Mouse (Mus musculus) heart, postnatal 0 days (tissue): ENCODE measurements around the gene Fam118a. TPM values are rescaled to one million over a fixed set of nuclear protein-coding genes. Genes with fewer than 3 reads are reported as not detected.

Experiments
- ATAC-seq: fragments of 200-750 bp; cut with Nextera tagmentation; 2 replicates; pipeline ENCODE4 v1.8.0; 2017; ENCODE audit warnings: low read depth, moderate number of reproducible peaks, moderate library complexity; ENCODE audit not compliant: insufficient read depth
- DNase-seq: peaks from one replicate; pipeline ENCODE4 v3.0.0-alpha.2; 2016; ENCODE audit warnings: low spot score
- H3K27ac ChIP-seq: fragments of 300-500 bp; sonication (generic); 2 replicates; pipeline ENCODE4 v1.5.1; 2014; ENCODE audit warnings: low read depth, mild to moderate bottlenecking
- H3K27me3 ChIP-seq: fragments of 300-500 bp; sonication (generic); 2 replicates; pipeline ENCODE4 v1.6.1; 2014; ENCODE audit warnings: low read length, mixed read lengths; ENCODE audit not compliant: control insufficient read depth, insufficient read depth
- H3K36me3 ChIP-seq: fragments of 300-500 bp; sonication (generic); replicated peaks from 2 replicates; pipeline ENCODE4 v1.6.1; 2014; ENCODE audit warnings: low read length, mixed read lengths; ENCODE audit not compliant: control insufficient read depth, insufficient read depth
- H3K4me1 ChIP-seq: fragments of 300-500 bp; sonication (generic); 2 replicates; pipeline ENCODE4 v1.6.1; 2014; ENCODE audit warnings: antibody characterized with exemption; ENCODE audit not compliant: control insufficient read depth, insufficient read depth
- H3K4me2 ChIP-seq: fragments of 300-500 bp; sonication (generic); 2 replicates; pipeline ENCODE4 v1.6.1; 2014; ENCODE audit warnings: low read depth, mild to moderate bottlenecking, low read length, moderate library complexity
- H3K4me3 ChIP-seq: fragments of 300-500 bp; sonication (generic); 2 replicates; pipeline ENCODE4 v1.5.1; 2014; ENCODE audit warnings: low read depth, low read length
- H3K9ac ChIP-seq: fragments of 300-500 bp; sonication (generic); replicated peaks from 2 replicates; pipeline ENCODE4 v1.6.1; 2014; ENCODE audit warnings: low read depth, low read length, mixed read lengths
- H3K9me3 ChIP-seq: fragments of 300-500 bp; sonication (generic); replicated peaks from 2 replicates; pipeline ENCODE4 v1.6.1; 2016; ENCODE audit warnings: low read length; ENCODE audit not compliant: control insufficient read depth
- CTCF ChIP-seq: IDR thresholded peaks from 2 replicates; pipeline ENCODE4 v1.5.1; 2016; ENCODE audit warnings: antibody characterized with exemption, control low read depth, low read depth
- EP300 ChIP-seq: IDR thresholded peaks from 2 replicates; pipeline ENCODE4 v1.6.1; 2016; ENCODE audit warnings: antibody characterized with exemption, low read depth
- WGBS: fragments of 180-500 bp; shearing (Covaris S2); extraction: QIAGEN DNeasy Blood & Tissue Kit; methylation state at CpG from one replicate; pipeline ENCODE4 v1.1.7; 2014; 5-methylcytosine and 5-hydroxymethylcytosine counted together
- polyA plus RNA-seq: library from polyadenylated mRNA; unstranded; fragments of >200 nt; fragmentation: Nextera tagmentation; extraction: Ambion mirVana; gene quantifications from 2 replicates; pipeline ENCODE4 v1.2.1, GENCODE M21; 2015
- total RNA-seq: library from RNA; depleted of rRNA; stranded (reverse); fragments of >200 nt; gene quantifications from 2 replicates; pipeline ENCODE4 v1.2.3, GENCODE M21; 2014; ENCODE audit warnings: low replicate concordance; rRNA removed

The Fam118a gene
- total and polyA plus RNA-seq, 2 experiments from 2014 or later, result 11.1 to 11.5 TPM

DNA sequence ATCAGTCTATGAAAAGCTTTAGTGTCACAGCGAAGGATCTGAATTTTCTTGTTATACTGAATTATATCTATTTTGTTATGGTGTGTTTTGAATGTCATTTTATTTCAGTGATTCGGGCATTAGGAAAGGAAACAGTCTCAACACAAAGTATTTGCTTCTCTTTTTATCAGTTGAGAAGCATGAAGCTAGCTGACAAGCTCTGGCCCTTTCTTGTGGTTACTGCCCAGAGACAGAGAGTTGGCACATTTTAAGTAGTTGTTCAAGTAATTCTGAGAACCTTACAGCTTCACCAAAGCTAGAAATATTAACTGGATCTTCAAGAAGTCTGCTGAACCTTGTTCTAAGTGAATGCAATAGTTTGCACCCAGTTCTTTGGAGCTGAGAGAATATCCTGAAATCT lies 34.7 kb downstream of the Fam118a start:
- DNase-seq (no peak), ATAC-seq (no peak)
- Histone ChIP-seq H3K27ac (no peak overlapping the region), H3K4me3 (no peak overlapping the region), H3K27me3 (no peaks in the 10 kb centered on the region), H3K9ac (no peak overlapping the region), H3K36me3 (peaks cover 39% of the 10 kb centered on the region), H3K9me3 (no peaks in the 10 kb centered on the region), H3K4me2 (no peak overlapping the region), H3K4me1 (no peaks in the 10 kb centered on the region)
- TF ChIP-seq CTCF, result no peak
- TF ChIP-seq EP300, result no peak
- 87% methylated on average over 2 of the region's 2 CpGs for WGBS

DNA sequence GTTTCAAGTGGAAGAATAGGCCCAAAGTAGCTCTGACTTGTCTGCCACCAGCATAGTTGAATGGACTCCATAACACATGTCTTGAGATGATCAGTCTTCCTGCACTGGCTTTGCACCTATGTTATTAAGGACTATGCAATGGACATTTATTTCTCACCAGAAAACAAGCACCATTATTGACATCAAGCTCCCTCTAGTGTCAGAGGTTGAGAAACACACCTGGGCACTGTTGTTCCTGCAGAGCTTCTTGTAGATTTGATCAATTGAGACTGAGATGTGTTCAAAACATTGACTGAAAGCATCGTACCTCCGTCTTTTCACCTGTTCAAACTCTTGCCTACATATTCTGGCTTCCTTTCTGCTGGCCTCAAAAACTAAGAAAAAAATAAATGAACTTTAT lies 41.8 kb downstream of the Fam118a start:
- no peak for ATAC-seq
- TF ChIP-seq EP300 (no peak), CTCF (peak; percentile 81)
- 22% methylated on average over 2 of the region's 2 CpGs for WGBS

DNA sequence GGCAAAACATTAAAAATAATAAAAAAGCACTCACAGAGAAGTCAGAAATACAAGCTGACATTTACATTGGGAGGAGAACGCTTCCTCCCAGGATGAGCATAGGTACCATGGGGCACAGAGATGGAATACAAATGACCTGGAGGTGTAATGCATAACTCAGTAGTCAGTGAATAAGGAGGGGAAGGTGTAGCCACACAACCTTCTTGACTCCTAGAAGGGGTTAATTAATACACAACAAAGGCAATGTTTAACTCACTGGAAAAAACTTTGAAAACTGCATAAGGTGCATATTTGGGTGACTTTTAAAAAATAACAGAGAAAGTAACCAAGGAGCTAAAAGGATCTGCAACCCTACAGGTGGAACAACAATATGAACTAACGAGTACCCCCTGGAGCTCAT lies 43.9 kb downstream of the Fam118a start:
- no peaks in the 10 kb centered on the region for H3K36me3 ChIP-seq
- H3K4me3 ChIP-seq, result no peak overlapping the region
- no peak for ATAC-seq

More for the DNA sequence above, 41.8 kb downstream of the Fam118a start:
- DNase-seq, result peak; percentile 35
- Histone ChIP-seq H3K4me1 (no peaks in the 10 kb centered on the region), H3K4me2 (no peak overlapping the region), H3K9ac (no peak overlapping the region), H3K4me3 (no peak overlapping the region), H3K27ac (no peak overlapping the region), H3K27me3 (no peaks in the 10 kb centered on the region), H3K36me3 (no peaks in the 10 kb centered on the region), H3K9me3 (no peaks in the 10 kb centered on the region)

DNA sequence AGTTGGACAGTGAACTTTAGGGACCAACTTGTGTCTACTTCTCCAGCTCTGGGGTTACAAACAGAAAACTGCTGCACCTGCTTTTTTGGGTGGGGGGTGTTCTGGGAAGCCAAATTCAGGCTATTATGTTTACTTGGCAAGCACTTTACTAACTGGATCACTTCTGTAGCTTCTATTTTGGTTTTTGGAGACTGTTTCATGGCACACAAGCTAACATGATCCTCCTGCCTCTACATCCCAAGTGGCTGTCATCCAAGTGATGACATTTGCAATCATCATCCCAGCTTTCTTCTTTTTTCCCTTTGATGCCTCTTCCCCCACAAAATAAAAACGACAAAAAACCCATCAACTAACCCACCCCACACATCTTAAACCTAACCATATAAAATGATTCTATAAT lies 56.9 kb downstream of the Fam118a start:
- 30% methylated on average over 1 of the region's 1 CpGs for WGBS
- ATAC-seq, result no peak

More for the DNA sequence above, 43.9 kb downstream of the Fam118a start:
- Histone ChIP-seq H3K27ac (no peak overlapping the region), H3K9ac (no peak overlapping the region), H3K4me2 (no peak overlapping the region), H3K27me3 (no peaks in the 10 kb centered on the region), H3K9me3 (no peaks in the 10 kb centered on the region), H3K4me1 (no peaks in the 10 kb centered on the region)
- DNase-seq, result no peak
- TF ChIP-seq EP300, result no peak
- no peak for TF ChIP-seq CTCF
- 71% methylated on average over 2 of the region's 2 CpGs for WGBS

More for the DNA sequence above, 56.9 kb downstream of the Fam118a start:
- Histone ChIP-seq H3K27me3 (no peaks in the 10 kb centered on the region), H3K4me2 (no peak overlapping the region), H3K27ac (no peak overlapping the region), H3K9me3 (no peaks in the 10 kb centered on the region), H3K4me1 (no peaks in the 10 kb centered on the region), H3K36me3 (no peaks in the 10 kb centered on the region), H3K4me3 (no peak overlapping the region), H3K9ac (no peak overlapping the region)
- TF ChIP-seq EP300 (no peak), CTCF (no peak)
- DNase-seq, result no peak

Other genes with a start within 250 kb of the Fam118a start
- 0.04 and 0.19 TPM in 2 replicates for gene Phf21b, start 172.9 kb upstream of the Fam118a start, total RNA-seq
- gene Phf21b, start 172.9 kb upstream of the Fam118a start, polyA plus RNA-seq, result 0.05 TPM in 2 replicates
- gene Gm29666, start 108.9 kb upstream of the Fam118a start, total RNA-seq, result 0.08 and 0.12 TPM in 2 replicates
- 0.10 and 0.16 TPM in 2 replicates for gene Gm29666, start 108.9 kb upstream of the Fam118a start, polyA plus RNA-seq
- 11.8 and 14.6 TPM in 2 replicates for gene Nup50, start 105.5 kb upstream of the Fam118a start, total RNA-seq
- 10.7 and 11.4 TPM in 2 replicates for gene Nup50, start 105.5 kb upstream of the Fam118a start, polyA plus RNA-seq
- gene 5031439G07Rik, start 40.4 kb upstream of the Fam118a start, total RNA-seq, result 18.7 and 27.3 TPM in 2 replicates
- gene 5031439G07Rik, start 40.4 kb upstream of the Fam118a start, polyA plus RNA-seq, result 2.2 TPM in 2 replicates
- 0.27 and 125 TPM in 2 replicates for gene Upk3a, start 11.8 kb upstream of the Fam118a start, total RNA-seq
- 0.11 TPM in 1 of 2 replicates, not detected in the other for gene Upk3a, start 11.8 kb upstream of the Fam118a start, polyA plus RNA-seq
- gene Smc1b, start 103.0 kb downstream of the Fam118a start, total RNA-seq, result not detected in 2 replicates
- 0.04 and 0.15 TPM in 2 replicates for gene Smc1b, start 103.0 kb downstream of the Fam118a start, polyA plus RNA-seq
- gene Ribc2, start 103.1 kb downstream of the Fam118a start, total RNA-seq, result not detected in 2 replicates
- gene Ribc2, start 103.1 kb downstream of the Fam118a start, polyA plus RNA-seq, result 0.11 and 0.14 TPM in 2 replicates
- 81.1 and 85.9 TPM in 2 replicates for gene Fbln1, start 177.0 kb downstream of the Fam118a start, total RNA-seq
- gene Fbln1, start 177.0 kb downstream of the Fam118a start, polyA plus RNA-seq, result 52.9 and 62.6 TPM in 2 replicates